Mouse (Mus musculus) MEL (cell line): ENCODE results near the gene Ecel1. TPM values are rescaled to one million over a fixed set of nuclear protein-coding genes. Genes with fewer than 3 reads are reported as not detected.

Experiments used
- DNase-seq: peaks from one replicate; pipeline ENCODE4 v3.0.0; 2011; ENCODE audit warnings: low read depth, low spot score
- H3K27ac ChIP-seq: 2 replicates; pipeline ENCODE4 v1.5.1; 2012; ENCODE audit warnings: low read depth, mild to moderate bottlenecking, control low read depth, low read length, moderate library complexity; ENCODE audit not compliant: control insufficient read depth
- H3K27me3 ChIP-seq, 2 experiments: fragments of 150-350 bp in 1 of 2; sonication (generic) in 1 of 2; 2 replicates each; pipeline ENCODE4 v1.6.1; 2012; ENCODE audit warnings: low read length in 2 of 2, mild to moderate bottlenecking in 2 of 2, improper control_type of control experiment in 1 of 2, moderate library complexity in 1 of 2; ENCODE audit not compliant: insufficient read depth in 2 of 2, control insufficient read depth in 1 of 2
- H3K36me3 ChIP-seq, 2 experiments: 2 replicates each; pipeline ENCODE4 v1.6.1; 2012 to 2014; ENCODE audit warnings: low read length in 2 of 2, improper control_type of control experiment in 1 of 2, inconsistent platforms in 1 of 2, mild to moderate bottlenecking in 1 of 2; ENCODE audit not compliant: insufficient read depth in 2 of 2, control insufficient read depth in 1 of 2
- H3K4me1 ChIP-seq, 2 experiments: fragments of 150-350 bp in 1 of 2; sonication (generic) in 1 of 2; 2 replicates each; pipeline ENCODE4 v1.6.1; 2012; ENCODE audit warnings: low read length in 2 of 2, improper control_type of control experiment in 1 of 2, mild to moderate bottlenecking in 1 of 2; ENCODE audit not compliant: insufficient read depth in 2 of 2, control insufficient read depth in 1 of 2
- H3K4me3 ChIP-seq, 2 experiments: fragments of 150-350 bp in 1 of 2; sonication (generic) in 1 of 2; 2 replicates each; pipeline ENCODE4 v1.5.1; 2012; ENCODE audit warnings: low read depth in 2 of 2, low read length in 2 of 2, mild to moderate bottlenecking in 2 of 2, moderate library complexity in 2 of 2, control low read depth in 1 of 2, improper control_type of control experiment in 1 of 2; ENCODE audit not compliant: control insufficient read depth in 1 of 2, insufficient read depth in 1 of 2
- H3K79me2 ChIP-seq: 2 replicates; pipeline ENCODE4 v1.6.1; 2012; ENCODE audit warnings: mild to moderate bottlenecking, low read length, moderate library complexity; ENCODE audit not compliant: control insufficient read depth, poor library complexity, insufficient read depth
- H3K9ac ChIP-seq: 2 replicates; pipeline ENCODE4 v1.6.1; 2012; ENCODE audit warnings: low read depth, mild to moderate bottlenecking, control low read depth, low read length, moderate library complexity; ENCODE audit not compliant: control insufficient read depth, poor library complexity, severe bottlenecking
- H3K9me3 ChIP-seq: fragments of 150-350 bp; sonication (generic); replicated peaks from 2 replicates; pipeline ENCODE4 v1.6.1; 2012; ENCODE audit warnings: mild to moderate bottlenecking, low read length, improper control_type of control experiment, moderate library complexity; ENCODE audit not compliant: insufficient read depth
- CHD1 ChIP-seq: IDR thresholded peaks from 2 replicates; pipeline ENCODE4 v1.6.1; 2012; ENCODE audit warnings: low read depth, mild to moderate bottlenecking, inconsistent platforms, low read length, improper control_type of control experiment
- E2F4 ChIP-seq: IDR thresholded peaks from 2 replicates; pipeline ENCODE4 v1.6.1; 2011; ENCODE audit warnings: low read depth, low read length, improper control_type of control experiment, borderline replicate concordance
- ELF1 ChIP-seq: IDR thresholded peaks from 2 replicates; pipeline ENCODE4 v1.6.1; 2014; ENCODE audit warnings: low read depth, mild to moderate bottlenecking, inconsistent platforms, low read length, improper control_type of control experiment, moderate library complexity
- EP300 ChIP-seq, 2 experiments: IDR thresholded peaks; 2 replicates each; pipeline ENCODE4 v1.6.1; 2011; ENCODE audit warnings: improper control_type of control experiment in 2 of 2, low read length in 2 of 2, low read depth in 1 of 2, mild to moderate bottlenecking in 1 of 2
- GABPA ChIP-seq: IDR thresholded peaks from 2 replicates; pipeline ENCODE4 v1.6.1; 2012; ENCODE audit warnings: low read depth, mild to moderate bottlenecking, inconsistent platforms, low read length, improper control_type of control experiment, moderate library complexity
- JUND ChIP-seq: IDR thresholded peaks from 2 replicates; pipeline ENCODE4 v1.6.1; 2011; ENCODE audit warnings: low read depth, mild to moderate bottlenecking, improper control_type of control experiment, low read length
- MAZ ChIP-seq: IDR thresholded peaks from 2 replicates; pipeline ENCODE4 v1.6.1; 2012; ENCODE audit warnings: low read depth, mild to moderate bottlenecking, inconsistent platforms, low read length, improper control_type of control experiment
- MEF2A ChIP-seq: IDR thresholded peaks from 2 replicates; pipeline ENCODE4 v1.6.1; 2014; ENCODE audit warnings: low read depth, mild to moderate bottlenecking, inconsistent platforms, low read length, improper control_type of control experiment; ENCODE audit not compliant: poor library complexity, insufficient replicate concordance, severe bottlenecking; ENCODE audit errors: extremely low read depth
- MXI1 ChIP-seq: IDR thresholded peaks from 2 replicates; pipeline ENCODE4 v1.6.1; 2011; ENCODE audit warnings: mild to moderate bottlenecking, low read depth, low read length, improper control_type of control experiment
- MYB ChIP-seq: IDR thresholded peaks from 2 replicates; pipeline ENCODE4 v1.6.1; 2011; ENCODE audit warnings: mild to moderate bottlenecking, low read depth, low read length, improper control_type of control experiment
- MYC ChIP-seq: IDR thresholded peaks from 2 replicates; pipeline ENCODE4 v1.6.1; 2011; ENCODE audit warnings: low read depth, mild to moderate bottlenecking, low read length, improper control_type of control experiment, moderate library complexity
- NELFE ChIP-seq: IDR thresholded peaks from 2 replicates; pipeline ENCODE4 v1.6.1; 2011; ENCODE audit warnings: low read depth, low read length, improper control_type of control experiment
- POLR2A ChIP-seq, 2 experiments: IDR thresholded peaks; 2 replicates each; pipeline ENCODE4 v1.6.1; 2011 to 2012; ENCODE audit warnings: low read length in 2 of 2, mild to moderate bottlenecking in 2 of 2, control low read depth in 1 of 2, improper control_type of control experiment in 1 of 2, low read depth in 1 of 2, moderate library complexity in 1 of 2; ENCODE audit not compliant: control insufficient read depth in 1 of 2, insufficient read depth in 1 of 2, poor library complexity in 1 of 2
- RAD21 ChIP-seq: IDR thresholded peaks from 2 replicates; pipeline ENCODE4 v1.6.1; 2011; ENCODE audit warnings: mild to moderate bottlenecking, low read depth, low read length, improper control_type of control experiment
- SIN3A ChIP-seq: IDR thresholded peaks from 2 replicates; pipeline ENCODE4 v1.6.1; 2012; ENCODE audit warnings: low read length, improper control_type of control experiment, inconsistent platforms
- TAL1 ChIP-seq: IDR thresholded peaks from 2 replicates; pipeline ENCODE4 v1.6.1; 2012; ENCODE audit warnings: mild to moderate bottlenecking, inconsistent platforms, low read length, moderate library complexity, mixed read lengths
- UBTF ChIP-seq: IDR thresholded peaks from 2 replicates; pipeline ENCODE4 v1.6.1; 2012; ENCODE audit warnings: low read depth, mild to moderate bottlenecking, inconsistent platforms, low read length, improper control_type of control experiment, moderate library complexity, borderline replicate concordance; ENCODE audit not compliant: insufficient read depth
- USF1 ChIP-seq: IDR thresholded peaks from 2 replicates; pipeline ENCODE4 v1.6.1; 2014; ENCODE audit warnings: low read depth, mild to moderate bottlenecking, inconsistent platforms, low read length, improper control_type of control experiment, moderate library complexity
- ZC3H11A ChIP-seq: IDR thresholded peaks from 2 replicates; pipeline ENCODE4 v1.6.1; 2012; ENCODE audit warnings: low read depth, mild to moderate bottlenecking, inconsistent platforms, low read length, improper control_type of control experiment
- ZKSCAN1 ChIP-seq: IDR thresholded peaks from 2 replicates; pipeline ENCODE4 v1.6.1; 2012; ENCODE audit warnings: low read depth, mild to moderate bottlenecking, inconsistent platforms, low read length, improper control_type of control experiment, moderate library complexity
- ZNF384 ChIP-seq: IDR thresholded peaks from 2 replicates; pipeline ENCODE4 v1.6.1; 2012; ENCODE audit warnings: low read depth, mild to moderate bottlenecking, inconsistent platforms, low read length, improper control_type of control experiment
- polyA plus RNA-seq, 2 experiments: library from polyadenylated mRNA; stranded (reverse) in 1 of 2; unstranded in 1 of 2; fragments of >175 nt in 1 of 2; fragments of >200 nt in 1 of 2; gene quantifications; 2 replicates each; pipeline versions ENCODE4 v1.2.1 to v1.2.4; 2012; ENCODE audit warnings: low replicate concordance in 2 of 2, low read depth in 1 of 2; ENCODE audit not compliant: insufficient read length in 2 of 2, insufficient read depth in 1 of 2, missing spikeins in 1 of 2
- total RNA-seq: library from RNA; depleted of rRNA; stranded (reverse); fragments of 300-350 nt; gene quantifications from 2 replicates; pipeline ENCODE4 v1.2.3, GENCODE M21; 2012

The Ecel1 gene
- total and polyA plus RNA-seq, 3 experiments = 0.73 to 4.8 TPM; not detected in 1

DNA sequence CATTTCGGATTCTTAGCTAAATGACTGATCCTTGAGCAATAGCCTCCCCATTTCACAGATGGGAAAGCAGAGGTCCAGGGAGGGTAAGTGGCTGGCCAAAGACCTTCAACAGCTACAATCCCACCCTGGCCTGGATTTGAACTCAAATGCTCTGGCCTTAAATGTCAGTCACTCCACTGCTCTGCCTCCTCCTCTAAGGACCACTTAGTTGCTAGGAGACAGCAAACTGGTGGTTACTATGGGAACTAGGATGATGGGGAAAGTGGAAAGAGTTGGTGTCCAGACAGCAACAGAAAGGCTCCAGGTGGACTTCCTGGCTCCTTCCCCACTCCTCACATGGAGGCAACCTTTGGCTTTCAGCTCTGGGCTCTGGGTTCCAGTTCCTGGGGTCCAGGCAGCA is 15.0 kb upstream of the Ecel1 start:
- peaks cover 2% of the 10 kb centered on the region in 2 experiments; a peak in 2 of 4 replicates for H3K27me3 ChIP-seq
- TF ChIP-seq EP300 (IDR thresholded peaks at IDR 0.05; ENCODE audit: low read depth in 1 of 2, low read length in 2 of 2) = no peak
- no peak for TF ChIP-seq JUND
- no peak for TF ChIP-seq POLR2A (IDR thresholded peaks at IDR 0.05; ENCODE audit: control insufficient read depth in 1 of 2, insufficient read depth in 1 of 2, low read depth in 1 of 2, low read length in 2 of 2, poor library complexity in 1 of 2)
- TF ChIP-seq ZNF384 = no peak
- TF ChIP-seq USF1 = no peak
- no peak for TF ChIP-seq ZC3H11A
- no peak for TF ChIP-seq SIN3A
- no peak for TF ChIP-seq MEF2A
- TF ChIP-seq MYC = no peak
- no peak for TF ChIP-seq MXI1
- no peak for TF ChIP-seq GABPA
- TF ChIP-seq ZKSCAN1 = no peak
- H3K27ac ChIP-seq = no peak overlapping the region
- H3K4me3 ChIP-seq = no peak overlapping the region
- no peak for DNase-seq
- no peaks in the 10 kb centered on the region for H3K9me3 ChIP-seq
- H3K9ac ChIP-seq = no peak overlapping the region
- H3K36me3 ChIP-seq = peaks cover 0 to 5% of the 10 kb centered on the region in 2 experiments; a peak in 2 of 4 replicates
- H3K79me2 ChIP-seq = no peaks in the 10 kb centered on the region
- peaks cover 0 to 4% of the 10 kb centered on the region in 2 experiments; a peak in 1 of 4 replicates for H3K4me1 ChIP-seq

GRCm38 (mm10) chr1:87170458-87170857 is 14.1 kb upstream of the Ecel1 start:
- no peak for DNase-seq
- H3K9ac ChIP-seq = no peak overlapping the region
- no peak for TF ChIP-seq ELF1
- TF ChIP-seq RAD21 = no peak
- TF ChIP-seq MYB = no peak
- TF ChIP-seq SIN3A = no peak
- no peak for TF ChIP-seq TAL1
- no peak for TF ChIP-seq UBTF
- TF ChIP-seq POLR2A (IDR thresholded peaks at IDR 0.05; ENCODE audit: control insufficient read depth in 1 of 2, insufficient read depth in 1 of 2, low read depth in 1 of 2, low read length in 2 of 2, poor library complexity in 1 of 2) = no peak
- no peak for TF ChIP-seq MXI1
- no peak for TF ChIP-seq E2F4
- TF ChIP-seq MAZ = no peak
- TF ChIP-seq CHD1 = no peak
- TF ChIP-seq NELFE = no peak
- TF ChIP-seq ZNF384 = no peak
- peaks cover 0 to 1% of the 10 kb centered on the region in 2 experiments; a peak in 1 of 4 replicates for H3K36me3 ChIP-seq
- no peaks in the 10 kb centered on the region for H3K9me3 ChIP-seq
- peaks cover 2 to 4% of the 10 kb centered on the region in 2 experiments; a peak in 2 of 4 replicates for H3K27me3 ChIP-seq
- H3K4me1 ChIP-seq = peaks cover 0 to 1% of the 10 kb centered on the region in 2 experiments; a peak in 1 of 4 replicates
- H3K4me3 ChIP-seq = no peak overlapping the region
- H3K27ac ChIP-seq = no peak overlapping the region
- no peaks in the 10 kb centered on the region for H3K79me2 ChIP-seq
